Mouse (Mus musculus) cerebellum, adult 2 months (tissue): Measurements from ENCODE around the gene Eno2. TPM values are rescaled to one million over a fixed set of nuclear protein-coding genes. Genes with fewer than 3 reads are reported as not detected.
A peak's percentile ranks its signal among the peaks of the same experiment; 100 is the strongest.

ENCODE experiments used
- DNase-seq, 2 experiments: peaks; one replicate each; pipeline ENCODE4 v3.0.0; 2021
- H3K27ac ChIP-seq: fragments of 200-500 bp; 2 replicates; pipeline ENCODE4 v1.5.1; 2012; ENCODE audit warnings: low read length, control low read depth, inconsistent platforms; ENCODE audit not compliant: insufficient read depth
- H3K27me3 ChIP-seq: fragments of 200-500 bp; 2 replicates; pipeline ENCODE4 v1.6.1; 2012; ENCODE audit warnings: inconsistent platforms, mild to moderate bottlenecking, low read length, moderate library complexity; ENCODE audit not compliant: control insufficient read depth, insufficient read depth
- H3K4me1 ChIP-seq: fragments of 200-500 bp; 2 replicates; pipeline ENCODE4 v1.6.1; 2011; ENCODE audit warnings: low read length; ENCODE audit not compliant: control insufficient read depth, insufficient read depth
- H3K4me3 ChIP-seq: fragments of 200-500 bp; replicated peaks from 2 replicates; pipeline ENCODE3; 2011; ENCODE audit warnings: mild to moderate bottlenecking, low read depth, low read length, control low read depth; ENCODE audit not compliant: insufficient read depth
- CTCF ChIP-seq: fragments of 200-500 bp; IDR thresholded peaks from 2 replicates; pipeline ENCODE4 v1.5.1; 2011; ENCODE audit warnings: low read depth, mild to moderate bottlenecking, control low read depth, low read length, moderate library complexity, borderline replicate concordance; ENCODE audit not compliant: insufficient read depth
- POLR2A ChIP-seq: fragments of 200-500 bp; IDR thresholded peaks from 2 replicates; pipeline ENCODE4 v1.6.1; 2011; ENCODE audit warnings: low read length, control low read depth, borderline replicate concordance; ENCODE audit not compliant: insufficient read depth
- WGBS: fragments of 180-500 bp; shearing (Covaris S2); methylation state at CpG from one replicate; pipeline ENCODE4 v1.1.7; 2018; 5-methylcytosine and 5-hydroxymethylcytosine counted together
- polyA plus RNA-seq: library from polyadenylated mRNA; depleted of rRNA; stranded (reverse); fragments of >200 nt; gene quantifications from 2 replicates; pipeline ENCODE4 v1.2.3, GENCODE M21; 2012

Eno2 gene
- polyA plus RNA-seq, 1 experiment, result 888 TPM

DNA sequence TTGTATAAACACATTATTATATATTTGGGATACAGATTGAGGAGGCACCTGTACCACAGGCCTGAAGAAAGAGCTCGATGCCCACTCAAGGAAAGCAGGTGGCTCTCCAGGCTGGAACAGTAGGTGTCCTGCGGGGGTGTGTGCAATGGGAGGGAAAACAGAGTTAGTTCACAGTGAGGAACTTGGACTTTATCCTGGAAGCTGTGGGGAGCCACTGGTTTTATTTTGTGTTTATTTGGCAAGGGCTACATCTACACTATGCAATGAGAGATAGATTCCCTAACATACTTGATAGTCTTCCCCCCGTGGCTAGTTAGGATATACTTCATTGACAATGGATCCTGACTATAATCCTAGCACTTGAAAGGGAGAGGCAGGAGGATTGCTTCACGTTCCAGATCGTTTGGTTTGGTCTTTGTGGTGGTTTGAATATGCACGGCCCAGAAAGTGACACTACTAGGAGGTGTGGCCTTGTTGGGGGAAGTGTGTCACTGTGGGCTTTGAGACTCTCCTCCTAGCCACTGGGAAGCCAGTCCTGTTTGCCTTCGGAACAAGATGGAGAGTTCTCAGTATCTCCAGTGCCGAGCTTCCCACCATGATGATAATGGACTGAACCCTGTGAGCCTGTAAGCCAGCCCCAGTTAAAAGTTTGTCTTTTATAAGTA, 17.4 kb upstream of the Eno2 start:
- peak; percentile 88 to 93 for DNase-seq
- TF ChIP-seq POLR2A (no peak), CTCF (no peak; the same call in 1 of the 2 replicates)
- H3K27ac ChIP-seq, result peak overlapping the region; percentile 62
- no peak overlapping the region for H3K4me3 ChIP-seq
- no peaks in the 10 kb centered on the region for H3K27me3 ChIP-seq
- H3K4me1 ChIP-seq, result peaks cover 19% of the 10 kb centered on the region; the same call in 1 of the 2 replicates
- 6% methylated on average over 8 of the region's 8 CpGs for WGBS

- Histone ChIP-seq H3K27ac (no peak overlapping the region), H3K27me3 (no peaks in the 10 kb centered on the region), H3K4me3 (no peak overlapping the region), H3K4me1 (peaks cover 20% of the 10 kb centered on the region; the same call in 1 of the 2 replicates)
- DNase-seq, result no peak
- 30% methylated on average over 6 of the region's 6 CpGs for WGBS
- TF ChIP-seq CTCF, result no peak
- TF ChIP-seq POLR2A, result no peak
Observed at GRCm38 (mm10) chr6:124782436-124782835, 13.0 kb upstream of the Eno2 start.

GRCm38 (mm10) chr6:124780917-124781316, 11.4 kb upstream of the Eno2 start:
- H3K27me3 ChIP-seq, result no peaks in the 10 kb centered on the region
- H3K4me3 ChIP-seq, result no peak overlapping the region
- H3K4me1 ChIP-seq, result peaks cover 7% of the 10 kb centered on the region; the same call in 1 of the 2 replicates
- no peak for DNase-seq
- WGBS, result 92% methylated on average over 7 of the region's 7 CpGs
- H3K27ac ChIP-seq, result no peak overlapping the region
- TF ChIP-seq CTCF (no peak), POLR2A (no peak)

DNA sequence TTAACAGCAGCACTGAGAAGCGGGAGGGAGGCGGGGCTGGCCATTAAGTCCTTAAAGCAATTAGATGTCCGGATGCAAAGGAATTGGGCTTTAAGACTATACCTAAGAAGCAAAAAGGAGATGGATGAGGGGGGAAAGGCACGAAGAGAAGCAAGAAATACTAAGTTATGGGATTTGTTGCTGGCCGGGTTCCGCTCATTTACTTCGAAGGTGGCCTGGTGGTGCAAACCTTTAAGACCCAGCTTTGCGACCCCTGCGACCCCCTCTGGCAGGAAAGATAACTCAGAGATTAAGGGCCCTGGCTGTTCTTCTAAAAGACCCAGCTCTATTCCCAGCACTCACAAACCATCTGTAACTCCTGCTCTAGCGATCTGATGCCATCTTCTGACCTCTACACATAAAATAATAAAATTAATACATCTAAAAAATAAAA, 10.5 kb upstream of the Eno2 start:
- H3K4me1 ChIP-seq, result peaks cover 5% of the 10 kb centered on the region; the same call in 1 of the 2 replicates
- TF ChIP-seq POLR2A, result no peak
- no peak for TF ChIP-seq CTCF
- 25% methylated on average over 10 of the region's 10 CpGs for WGBS
- no peak overlapping the region for H3K27ac ChIP-seq
- H3K27me3 ChIP-seq, result no peaks in the 10 kb centered on the region
- H3K4me3 ChIP-seq, result peak overlapping the region; percentile 15
- no peak for DNase-seq

GRCm38 (mm10) chr6:124779222-124779983, 9.9 kb upstream of the Eno2 start, which contains the start of gene Lrrc23:
Lrrc23 (minus strand) TSS chr6:124779727.
- WGBS, result 5% methylated on average over 23 of the region's 23 CpGs

DNA sequence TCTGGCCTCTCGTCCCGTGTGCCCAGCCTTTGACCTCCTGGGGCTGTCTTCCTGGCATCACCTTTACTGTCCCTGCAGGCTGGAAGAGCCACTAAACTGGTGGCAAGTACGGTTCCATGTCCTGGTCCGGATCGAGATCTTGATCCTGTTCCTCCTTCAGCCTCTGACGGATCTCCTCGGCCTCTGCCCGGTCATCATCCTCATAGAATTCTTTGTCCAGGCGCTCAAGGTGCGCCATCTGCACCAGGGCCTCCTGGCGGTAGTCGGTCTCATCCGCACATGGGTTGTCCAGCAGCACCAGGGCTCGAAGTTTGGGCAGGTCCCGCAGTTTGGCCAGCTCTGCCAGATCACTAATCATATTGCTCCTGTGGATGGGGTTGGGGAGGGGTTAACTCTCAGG, 1.0 kb upstream of the Eno2 start:
- WGBS, result 27% methylated on average over 15 of the region's 15 CpGs
- Histone ChIP-seq H3K27me3 (no peaks in the 10 kb centered on the region), H3K27ac (peak overlapping the region; percentile 98), H3K4me3 (peak overlapping the region; percentile 3), H3K4me1 (peaks cover 21% of the 10 kb centered on the region)
- TF ChIP-seq CTCF (no peak), POLR2A (peak; percentile 17; the same call in 1 of the 2 replicates)
- peak; percentile 60 for DNase-seq

More at GRCm38 (mm10) chr6:124779222-124779983, 9.9 kb upstream of the Eno2 start, which contains the start of gene Lrrc23:
- TF ChIP-seq CTCF, result no peak
- no peak for TF ChIP-seq POLR2A
- peak within 1 kb of the TSS; percentile 39 for H3K4me3 ChIP-seq
- peak in 1 of 2 experiments; percentile 54 for DNase-seq
- no peak within 1 kb of the TSS for H3K27ac ChIP-seq
- H3K27me3 ChIP-seq, result no peaks in the 10 kb centered on the region
- H3K4me1 ChIP-seq, result peaks cover 5% of the 10 kb centered on the region; the same call in 1 of the 2 replicates

- H3K27ac ChIP-seq, result peak overlapping the region; percentile 98
- peak in 1 of 2 experiments; percentile 65 for DNase-seq
- H3K4me3 ChIP-seq, result peak overlapping the region; percentile 90
- no peaks in the 10 kb centered on the region for H3K27me3 ChIP-seq
- WGBS, result 10% methylated on average over 7 of the region's 7 CpGs
- H3K4me1 ChIP-seq, result peaks cover 21% of the 10 kb centered on the region
- TF ChIP-seq CTCF (no peak), POLR2A (no peak; the same call in 1 of the 2 replicates)
Observed at GRCm38 (mm10) chr6:124770013-124770412, 540 bp upstream of the Eno2 start.

GRCm38 (mm10) chr6:124768704-124769044, 799 bp downstream of the Eno2 start:
- WGBS, result 4% methylated on average over 9 of the region's 9 CpGs
- Histone ChIP-seq H3K27me3 (no peaks in the 10 kb centered on the region), H3K4me1 (peaks cover 24% of the 10 kb centered on the region), H3K27ac (peak overlapping the region; percentile 99), H3K4me3 (peak overlapping the region; percentile 90)
- DNase-seq, result no peak
- TF ChIP-seq POLR2A, result no peak
- no peak for TF ChIP-seq CTCF
